Mouse (Mus musculus) MEL (cell line): ENCODE data around the gene Lcmt1. TPM values are rescaled to one million over a fixed set of nuclear protein-coding genes. Genes with fewer than 3 reads are reported as not detected.

Experiments
- DNase-seq: peaks from one replicate; pipeline ENCODE4 v3.0.0; 2011; ENCODE audit warnings: low read depth, low spot score
- H3K27ac ChIP-seq: 2 replicates; pipeline ENCODE4 v1.5.1; 2012; ENCODE audit warnings: low read depth, mild to moderate bottlenecking, control low read depth, low read length, moderate library complexity; ENCODE audit not compliant: control insufficient read depth
- H3K27me3 ChIP-seq, 2 experiments: fragments of 150-350 bp in 1 of 2; sonication (generic) in 1 of 2; 2 replicates each; pipeline ENCODE4 v1.6.1; 2012; ENCODE audit warnings: low read length in 2 of 2, mild to moderate bottlenecking in 2 of 2, improper control_type of control experiment in 1 of 2, moderate library complexity in 1 of 2; ENCODE audit not compliant: insufficient read depth in 2 of 2, control insufficient read depth in 1 of 2
- H3K36me3 ChIP-seq, 2 experiments: 2 replicates each; pipeline ENCODE4 v1.6.1; 2012 to 2014; ENCODE audit warnings: low read length in 2 of 2, improper control_type of control experiment in 1 of 2, inconsistent platforms in 1 of 2, mild to moderate bottlenecking in 1 of 2; ENCODE audit not compliant: insufficient read depth in 2 of 2, control insufficient read depth in 1 of 2
- H3K4me1 ChIP-seq, 2 experiments: fragments of 150-350 bp in 1 of 2; sonication (generic) in 1 of 2; 2 replicates each; pipeline ENCODE4 v1.6.1; 2012; ENCODE audit warnings: low read length in 2 of 2, improper control_type of control experiment in 1 of 2, mild to moderate bottlenecking in 1 of 2; ENCODE audit not compliant: insufficient read depth in 2 of 2, control insufficient read depth in 1 of 2
- H3K4me3 ChIP-seq, 2 experiments: fragments of 150-350 bp in 1 of 2; sonication (generic) in 1 of 2; 2 replicates each; pipeline ENCODE4 v1.5.1; 2012; ENCODE audit warnings: low read depth in 2 of 2, low read length in 2 of 2, mild to moderate bottlenecking in 2 of 2, moderate library complexity in 2 of 2, control low read depth in 1 of 2, improper control_type of control experiment in 1 of 2; ENCODE audit not compliant: control insufficient read depth in 1 of 2, insufficient read depth in 1 of 2
- H3K79me2 ChIP-seq: 2 replicates; pipeline ENCODE4 v1.6.1; 2012; ENCODE audit warnings: mild to moderate bottlenecking, low read length, moderate library complexity; ENCODE audit not compliant: control insufficient read depth, poor library complexity, insufficient read depth
- H3K9ac ChIP-seq: 2 replicates; pipeline ENCODE4 v1.6.1; 2012; ENCODE audit warnings: low read depth, mild to moderate bottlenecking, control low read depth, low read length, moderate library complexity; ENCODE audit not compliant: control insufficient read depth, poor library complexity, severe bottlenecking
- H3K9me3 ChIP-seq: fragments of 150-350 bp; sonication (generic); replicated peaks from 2 replicates; pipeline ENCODE4 v1.6.1; 2012; ENCODE audit warnings: mild to moderate bottlenecking, low read length, improper control_type of control experiment, moderate library complexity; ENCODE audit not compliant: insufficient read depth
- BHLHE40 ChIP-seq: IDR thresholded peaks from 2 replicates; pipeline ENCODE4 v1.6.1; 2012; ENCODE audit warnings: low read depth, mild to moderate bottlenecking, inconsistent platforms, low read length, improper control_type of control experiment, borderline replicate concordance
- CHD1 ChIP-seq: IDR thresholded peaks from 2 replicates; pipeline ENCODE4 v1.6.1; 2012; ENCODE audit warnings: low read depth, mild to moderate bottlenecking, inconsistent platforms, low read length, improper control_type of control experiment
- CHD2 ChIP-seq: IDR thresholded peaks from 2 replicates; pipeline ENCODE4 v1.6.1; 2011; ENCODE audit warnings: low read length, improper control_type of control experiment
- CTCF ChIP-seq, 3 experiments: IDR thresholded peaks in 2 of 3; conservative IDR thresholded peaks in 1 of 3; 2 replicates each; pipeline ENCODE4 v1.5.1; 2011 to 2012; ENCODE audit warnings: low read length in 3 of 3, low read depth in 2 of 3, mild to moderate bottlenecking in 2 of 3, improper control_type of control experiment in 1 of 3, inconsistent platforms in 1 of 3, mixed read lengths in 1 of 3, moderate library complexity in 1 of 3; ENCODE audit not compliant: control insufficient read depth in 1 of 3, insufficient read depth in 1 of 3, poor library complexity in 1 of 3, severe bottlenecking in 1 of 3
- E2F4 ChIP-seq: IDR thresholded peaks from 2 replicates; pipeline ENCODE4 v1.6.1; 2011; ENCODE audit warnings: low read depth, low read length, improper control_type of control experiment, borderline replicate concordance
- ELF1 ChIP-seq: IDR thresholded peaks from 2 replicates; pipeline ENCODE4 v1.6.1; 2014; ENCODE audit warnings: low read depth, mild to moderate bottlenecking, inconsistent platforms, low read length, improper control_type of control experiment, moderate library complexity
- EP300 ChIP-seq, 2 experiments: IDR thresholded peaks; 2 replicates each; pipeline ENCODE4 v1.6.1; 2011; ENCODE audit warnings: improper control_type of control experiment in 2 of 2, low read length in 2 of 2, low read depth in 1 of 2, mild to moderate bottlenecking in 1 of 2
- HCFC1 ChIP-seq: IDR thresholded peaks from 2 replicates; pipeline ENCODE4 v1.6.1; 2012; ENCODE audit warnings: low read depth, mild to moderate bottlenecking, inconsistent platforms, low read length, improper control_type of control experiment, moderate library complexity
- KAT2A ChIP-seq: conservative IDR thresholded peaks from 2 replicates; pipeline ENCODE4 v1.6.1; 2012; ENCODE audit warnings: low read depth, low read length, improper control_type of control experiment, inconsistent platforms
- MAFK ChIP-seq: IDR thresholded peaks from 2 replicates; pipeline ENCODE4 v1.6.1; 2011; ENCODE audit warnings: low read depth, mild to moderate bottlenecking, low read length, improper control_type of control experiment, borderline replicate concordance
- MAX ChIP-seq: IDR thresholded peaks from 2 replicates; pipeline ENCODE4 v1.6.1; 2011; ENCODE audit warnings: low read length, improper control_type of control experiment
- MAZ ChIP-seq: IDR thresholded peaks from 2 replicates; pipeline ENCODE4 v1.6.1; 2012; ENCODE audit warnings: low read depth, mild to moderate bottlenecking, inconsistent platforms, low read length, improper control_type of control experiment
- MEF2A ChIP-seq: IDR thresholded peaks from 2 replicates; pipeline ENCODE4 v1.6.1; 2014; ENCODE audit warnings: low read depth, mild to moderate bottlenecking, inconsistent platforms, low read length, improper control_type of control experiment; ENCODE audit not compliant: poor library complexity, insufficient replicate concordance, severe bottlenecking; ENCODE audit errors: extremely low read depth
- MXI1 ChIP-seq: IDR thresholded peaks from 2 replicates; pipeline ENCODE4 v1.6.1; 2011; ENCODE audit warnings: mild to moderate bottlenecking, low read depth, low read length, improper control_type of control experiment
- MYB ChIP-seq: IDR thresholded peaks from 2 replicates; pipeline ENCODE4 v1.6.1; 2011; ENCODE audit warnings: mild to moderate bottlenecking, low read depth, low read length, improper control_type of control experiment
- MYC ChIP-seq: IDR thresholded peaks from 2 replicates; pipeline ENCODE4 v1.6.1; 2011; ENCODE audit warnings: low read depth, mild to moderate bottlenecking, low read length, improper control_type of control experiment, moderate library complexity
- NELFE ChIP-seq: IDR thresholded peaks from 2 replicates; pipeline ENCODE4 v1.6.1; 2011; ENCODE audit warnings: low read depth, low read length, improper control_type of control experiment
- NRF1 ChIP-seq: IDR thresholded peaks from 2 replicates; pipeline ENCODE4 v1.6.1; 2014; ENCODE audit warnings: low read depth, mild to moderate bottlenecking, inconsistent platforms, low read length, improper control_type of control experiment, moderate library complexity; ENCODE audit not compliant: poor library complexity, insufficient read depth, severe bottlenecking
- POLR2A ChIP-seq, 2 experiments: IDR thresholded peaks; 2 replicates each; pipeline ENCODE4 v1.6.1; 2011 to 2012; ENCODE audit warnings: low read length in 2 of 2, mild to moderate bottlenecking in 2 of 2, control low read depth in 1 of 2, improper control_type of control experiment in 1 of 2, low read depth in 1 of 2, moderate library complexity in 1 of 2; ENCODE audit not compliant: control insufficient read depth in 1 of 2, insufficient read depth in 1 of 2, poor library complexity in 1 of 2
- RAD21 ChIP-seq: IDR thresholded peaks from 2 replicates; pipeline ENCODE4 v1.6.1; 2011; ENCODE audit warnings: mild to moderate bottlenecking, low read depth, low read length, improper control_type of control experiment
- RCOR1 ChIP-seq: IDR thresholded peaks from 2 replicates; pipeline ENCODE4 v1.6.1; 2012; ENCODE audit warnings: low read depth, mild to moderate bottlenecking, inconsistent platforms, low read length, improper control_type of control experiment
- SIN3A ChIP-seq: IDR thresholded peaks from 2 replicates; pipeline ENCODE4 v1.6.1; 2012; ENCODE audit warnings: low read length, improper control_type of control experiment, inconsistent platforms
- TBP ChIP-seq: IDR thresholded peaks from 2 replicates; pipeline ENCODE4 v1.8.0; 2011; ENCODE audit warnings: low read depth, low read length, improper control_type of control experiment
- TCF12 ChIP-seq: IDR thresholded peaks from 2 replicates; pipeline ENCODE4 v1.6.1; 2014; ENCODE audit warnings: low read depth, mild to moderate bottlenecking, inconsistent platforms, low read length, improper control_type of control experiment, moderate library complexity
- UBTF ChIP-seq: IDR thresholded peaks from 2 replicates; pipeline ENCODE4 v1.6.1; 2012; ENCODE audit warnings: low read depth, mild to moderate bottlenecking, inconsistent platforms, low read length, improper control_type of control experiment, moderate library complexity, borderline replicate concordance; ENCODE audit not compliant: insufficient read depth
- USF1 ChIP-seq: IDR thresholded peaks from 2 replicates; pipeline ENCODE4 v1.6.1; 2014; ENCODE audit warnings: low read depth, mild to moderate bottlenecking, inconsistent platforms, low read length, improper control_type of control experiment, moderate library complexity
- USF2 ChIP-seq, 2 experiments: IDR thresholded peaks; 2 replicates each; pipeline ENCODE4 v1.6.1; 2011 to 2012; ENCODE audit warnings: improper control_type of control experiment in 2 of 2, low read length in 2 of 2, borderline replicate concordance in 1 of 2, inconsistent platforms in 1 of 2, low read depth in 1 of 2, mild to moderate bottlenecking in 1 of 2; ENCODE audit not compliant: insufficient read depth in 1 of 2
- ZC3H11A ChIP-seq: IDR thresholded peaks from 2 replicates; pipeline ENCODE4 v1.6.1; 2012; ENCODE audit warnings: low read depth, mild to moderate bottlenecking, inconsistent platforms, low read length, improper control_type of control experiment
- ZNF384 ChIP-seq: IDR thresholded peaks from 2 replicates; pipeline ENCODE4 v1.6.1; 2012; ENCODE audit warnings: low read depth, mild to moderate bottlenecking, inconsistent platforms, low read length, improper control_type of control experiment
- polyA plus RNA-seq, 2 experiments: library from polyadenylated mRNA; stranded (reverse) in 1 of 2; unstranded in 1 of 2; fragments of >175 nt in 1 of 2; fragments of >200 nt in 1 of 2; gene quantifications; 2 replicates each; pipeline versions ENCODE4 v1.2.1 to v1.2.4; 2012; ENCODE audit warnings: low replicate concordance in 2 of 2, low read depth in 1 of 2; ENCODE audit not compliant: insufficient read length in 2 of 2, insufficient read depth in 1 of 2, missing spikeins in 1 of 2
- total RNA-seq: library from RNA; depleted of rRNA; stranded (reverse); fragments of 300-350 nt; gene quantifications from 2 replicates; pipeline ENCODE4 v1.2.3, GENCODE M21; 2012

Lcmt1 gene
- total and polyA plus RNA-seq, 3 experiments = 44.4 to 51.7 TPM; not detected in 1

- Histone ChIP-seq H3K27ac (peak overlapping the region; percentile 77), H3K4me1 (peaks cover 11 to 37% of the 10 kb centered on the region in 2 experiments), H3K27me3 (no peaks in the 10 kb centered on the region), H3K79me2 (peaks cover 24% of the 10 kb centered on the region), H3K9me3 (no peaks in the 10 kb centered on the region)
- TF ChIP-seq EP300 (IDR thresholded peaks at IDR 0.05; ENCODE audit: low read depth in 1 of 2, low read length in 2 of 2) = peak; percentile 51 to 69; a peak in 3 of 4 replicates
- peak; percentile 96 for TF ChIP-seq BHLHE40
- TF ChIP-seq MEF2A = peak; percentile 76; the same call in 1 of the 2 replicates
- TF ChIP-seq KAT2A = no peak
- TF ChIP-seq CHD1 = no peak
- peak; percentile 65; the same call in 1 of the 2 replicates for TF ChIP-seq MYC
- peak; percentile 45; the same call in 1 of the 2 replicates for TF ChIP-seq MAX
- TF ChIP-seq MXI1 = peak; percentile 76
- peak; percentile 55 for TF ChIP-seq USF1
- no peak; the same call in 1 of the 2 replicates for TF ChIP-seq HCFC1
- TF ChIP-seq MAZ = no peak
- TF ChIP-seq RAD21 = no peak
- TF ChIP-seq USF2 (IDR thresholded peaks at IDR 0.05; ENCODE audit: borderline replicate concordance in 1 of 2, insufficient read depth in 1 of 2, low read depth in 1 of 2, low read length in 2 of 2) = no peak
- TF ChIP-seq POLR2A (IDR thresholded peaks at IDR 0.05; ENCODE audit: control insufficient read depth in 1 of 2, insufficient read depth in 1 of 2, low read depth in 1 of 2, low read length in 2 of 2, poor library complexity in 1 of 2) = no peak
- peak; percentile 61; the same call in 1 of the 2 replicates for TF ChIP-seq SIN3A
- TF ChIP-seq TBP = 0 out of 2 replicates have a peak, but pooled peaks have one; percentile 8
- no peak for TF ChIP-seq UBTF
- TF ChIP-seq CTCF (IDR thresholded peaks at IDR 0.05 in 2 of 3, conservative IDR thresholded peaks at IDR 0.05 in 1 of 3; ENCODE audit: control insufficient read depth in 1 of 3, insufficient read depth in 1 of 3, low read depth in 2 of 3, low read length in 3 of 3, poor library complexity in 1 of 3, severe bottlenecking in 1 of 3) = no peak
- no peak; the same call in 1 of the 2 replicates for TF ChIP-seq NELFE
- peak; percentile 42; the same call in 1 of the 2 replicates for TF ChIP-seq TCF12
- no peak for TF ChIP-seq MAFK
- TF ChIP-seq ELF1 = no peak
- no peak for TF ChIP-seq ZC3H11A
- TF ChIP-seq ZNF384 = peak; percentile 65; the same call in 1 of the 2 replicates
- TF ChIP-seq MYB = peak; percentile 61; the same call in 1 of the 2 replicates
- peak; percentile 77 for TF ChIP-seq RCOR1
- no peak; the same call in 1 of the 2 replicates for TF ChIP-seq NRF1
- TF ChIP-seq CHD2 = no peak
- TF ChIP-seq E2F4 = no peak
- TF ChIP-seq, all 39 proteins: peak for 13
- DNase-seq = peak; percentile 69
- peak overlapping the region; percentile 68 to 72 for H3K4me3 ChIP-seq
- H3K9ac ChIP-seq = peak overlapping the region; percentile 73
- peaks cover 0 to 35% of the 10 kb centered on the region in 2 experiments; a peak in 2 of 4 replicates for H3K36me3 ChIP-seq
These were observed 522 bp upstream of the Lcmt1 start for GRCm38 (mm10) chr7:123368778-123369746.
